Mouse (Mus musculus) left cerebral cortex, adult 9 months (tissue): ENCODE results near the gene Fgfr2.
"Not testable (repeated sequence)": the region's sequence is repeated elsewhere in the genome, so short reads cannot be mapped to it uniquely, and the experiment has no call there.

Experiments
- DNase-seq, 2 experiments: peaks; one replicate each; pipeline ENCODE4 v3.0.0; 2022; ENCODE audit warnings: low spot score in 2 of 2

The Fgfr2 gene

GRCm38 (mm10) chr7:132665664-132666382, 457.3 kb downstream of the Fgfr2 start:
- DNase-seq: no peak

GRCm38 (mm10) chr7:132664815-132665214, 458.3 kb downstream of the Fgfr2 start:
- no peak for DNase-seq

- DNase-seq: not testable (repeated sequence)
These were observed 460.3 kb downstream of the Fgfr2 start for GRCm38 (mm10) chr7:132662831-132663230.

- no peak for DNase-seq
These were observed 463.5 kb downstream of the Fgfr2 start for GRCm38 (mm10) chr7:132659633-132660032.

GRCm38 (mm10) chr7:132658688-132659087, 464.5 kb downstream of the Fgfr2 start:
- no peak for DNase-seq

- no peak for DNase-seq
These were observed 465.1 kb downstream of the Fgfr2 start for GRCm38 (mm10) chr7:132658058-132658450.

GRCm38 (mm10) chr7:132657371-132658057, 465.6 kb downstream of the Fgfr2 start:
- DNase-seq: no peak

- DNase-seq: peak in 1 of 2 experiments; percentile 92
These were observed 466.6 kb downstream of the Fgfr2 start for GRCm38 (mm10) chr7:132656548-132656947.

GRCm38 (mm10) chr7:132656075-132656474, 467.1 kb downstream of the Fgfr2 start:
- peak; percentile 57 to 94 for DNase-seq

GRCm38 (mm10) chr7:132654412-132654811, 468.7 kb downstream of the Fgfr2 start:
- DNase-seq: no peak

- DNase-seq: no peak
These were observed 476.6 kb downstream of the Fgfr2 start for GRCm38 (mm10) chr7:132646514-132646913.

- no peak for DNase-seq
These were observed 478.4 kb downstream of the Fgfr2 start for GRCm38 (mm10) chr7:132644605-132645279.

GRCm38 (mm10) chr7:132641606-132642005, 481.5 kb downstream of the Fgfr2 start:
- no peak for DNase-seq

- DNase-seq: no peak
These were observed 482.2 kb downstream of the Fgfr2 start for GRCm38 (mm10) chr7:132640946-132641345.

GRCm38 (mm10) chr7:132638446-132639087, 484.6 kb downstream of the Fgfr2 start:
- no peak for DNase-seq

GRCm38 (mm10) chr7:132637292-132637691, 485.9 kb downstream of the Fgfr2 start:
- no peak for DNase-seq

GRCm38 (mm10) chr7:132631313-132631712, 491.8 kb downstream of the Fgfr2 start:
- DNase-seq: peak; percentile 44 to 55

GRCm38 (mm10) chr7:132627448-132627847, 495.7 kb downstream of the Fgfr2 start:
- DNase-seq: no peak

GRCm38 (mm10) chr7:132626174-132626573, 497.0 kb downstream of the Fgfr2 start:
- no peak for DNase-seq

- DNase-seq: no peak
These were observed 499.0 kb downstream of the Fgfr2 start for GRCm38 (mm10) chr7:132624161-132624560.

GRCm38 (mm10) chr7:132619975-132620918, 502.9 kb downstream of the Fgfr2 start:
- DNase-seq: no peak
